Mouse (Mus musculus): ENCODE measurements around the gene Pcdh7. TPM values are rescaled to one million over a fixed set of nuclear protein-coding genes. Genes with fewer than 3 reads are reported as not detected.

Pcdh7 gene
- polyA plus RNA-seq, 1 experiment from 2014 or later, result 26.4 TPM

DNA sequence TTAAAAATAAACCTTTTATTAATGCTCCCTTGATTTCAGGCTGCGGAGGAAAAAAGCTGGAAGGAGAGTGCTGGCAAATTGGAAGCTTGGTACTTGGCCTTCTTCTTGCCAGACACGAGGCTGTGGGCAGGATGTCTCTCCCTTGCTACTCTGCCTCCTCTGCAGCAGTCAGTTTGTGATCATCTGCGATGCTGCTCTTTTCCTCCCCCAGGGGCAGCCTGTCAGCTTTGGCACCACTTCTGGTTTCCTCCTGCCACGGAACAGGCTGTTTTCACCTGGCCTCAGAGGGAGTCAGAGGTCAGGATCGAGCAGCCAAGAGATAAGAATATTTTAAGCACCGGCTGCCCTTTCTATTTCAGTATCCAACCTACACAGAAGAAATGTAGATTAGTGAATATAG lies 25.2 kb downstream of the Pcdh7 start:
- no peak overlapping the region for H3K9ac ChIP-seq (replicated peaks; ENCODE audit: low read depth, low read length)
- no peaks in the 10 kb centered on the region for H3K36me3 ChIP-seq (ENCODE audit: control insufficient read depth, insufficient read depth, low read length)
- 21% methylated on average over 6 of the region's 6 CpGs for WGBS
- H3K27me3 ChIP-seq (ENCODE audit: control insufficient read depth, insufficient read depth, low read length), result no peaks in the 10 kb centered on the region
- no peaks in the 10 kb centered on the region for H3K4me1 ChIP-seq (ENCODE audit: control insufficient read depth, insufficient read depth, low read length)
- H3K4me2 ChIP-seq (replicated peaks; ENCODE audit: low read depth, low read length), result no peak overlapping the region
- H3K27ac ChIP-seq (ENCODE audit: low read length), result no peak overlapping the region
- ATAC-seq (ENCODE audit: insufficient number of reproducible peaks, insufficient read depth, low FRiP score, low read depth), result no peak
- H3K4me3 ChIP-seq (ENCODE audit: low read depth, low read length), result no peak overlapping the region
- no peaks in the 10 kb centered on the region for H3K9me3 ChIP-seq (ENCODE audit: control insufficient read depth, low read depth, low read length)

GRCm38 (mm10) chr5:57743956-57744661 lies 26.3 kb downstream of the Pcdh7 start:
- Histone ChIP-seq H3K9ac (replicated peaks; ENCODE audit: low read depth, low read length) (no peak overlapping the region), H3K36me3 (ENCODE audit: control insufficient read depth, insufficient read depth, low read length) (no peaks in the 10 kb centered on the region), H3K4me1 (ENCODE audit: control insufficient read depth, insufficient read depth, low read length) (no peaks in the 10 kb centered on the region), H3K4me2 (replicated peaks; ENCODE audit: low read depth, low read length) (no peak overlapping the region), H3K4me3 (ENCODE audit: low read depth, low read length) (no peak overlapping the region), H3K27ac (ENCODE audit: low read length) (no peak overlapping the region), H3K27me3 (ENCODE audit: control insufficient read depth, insufficient read depth, low read length) (no peaks in the 10 kb centered on the region), H3K9me3 (ENCODE audit: control insufficient read depth, low read depth, low read length) (no peaks in the 10 kb centered on the region)
- WGBS, result 71% methylated on average over 2 of the region's 2 CpGs
- ATAC-seq (ENCODE audit: insufficient number of reproducible peaks, insufficient read depth, low FRiP score, low read depth), result no peak

DNA sequence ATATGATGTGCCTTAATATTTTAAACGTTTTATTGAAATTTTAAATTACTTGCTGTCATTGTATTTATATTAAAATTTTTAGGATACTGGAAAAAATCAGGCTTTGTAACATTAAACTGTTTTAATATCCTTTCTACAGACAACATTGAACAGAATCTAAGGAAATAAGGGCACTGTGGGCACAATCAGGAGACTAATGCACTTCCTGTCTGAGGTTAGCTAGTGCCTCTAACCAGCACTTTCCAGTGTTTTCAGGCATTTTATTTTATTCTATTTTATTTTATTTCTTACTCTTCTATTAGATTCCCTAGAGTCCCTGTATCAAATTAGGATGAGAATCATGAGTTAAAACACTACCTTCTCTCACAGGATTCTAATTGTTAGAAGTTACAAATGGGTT lies 28.1 kb downstream of the Pcdh7 start:
- Histone ChIP-seq H3K27ac (ENCODE audit: low read length) (no peak overlapping the region), H3K4me2 (replicated peaks; ENCODE audit: low read depth, low read length) (no peak overlapping the region), H3K36me3 (ENCODE audit: control insufficient read depth, insufficient read depth, low read length) (no peaks in the 10 kb centered on the region), H3K4me3 (ENCODE audit: low read depth, low read length) (no peak overlapping the region), H3K27me3 (ENCODE audit: control insufficient read depth, insufficient read depth, low read length) (no peaks in the 10 kb centered on the region), H3K4me1 (ENCODE audit: control insufficient read depth, insufficient read depth, low read length) (no peaks in the 10 kb centered on the region), H3K9ac (replicated peaks; ENCODE audit: low read depth, low read length) (no peak overlapping the region), H3K9me3 (ENCODE audit: control insufficient read depth, low read depth, low read length) (no peaks in the 10 kb centered on the region)
- 59% methylated on average over 1 of the region's 1 CpGs for WGBS
- ATAC-seq (ENCODE audit: insufficient number of reproducible peaks, insufficient read depth, low FRiP score, low read depth), result no peak

DNA sequence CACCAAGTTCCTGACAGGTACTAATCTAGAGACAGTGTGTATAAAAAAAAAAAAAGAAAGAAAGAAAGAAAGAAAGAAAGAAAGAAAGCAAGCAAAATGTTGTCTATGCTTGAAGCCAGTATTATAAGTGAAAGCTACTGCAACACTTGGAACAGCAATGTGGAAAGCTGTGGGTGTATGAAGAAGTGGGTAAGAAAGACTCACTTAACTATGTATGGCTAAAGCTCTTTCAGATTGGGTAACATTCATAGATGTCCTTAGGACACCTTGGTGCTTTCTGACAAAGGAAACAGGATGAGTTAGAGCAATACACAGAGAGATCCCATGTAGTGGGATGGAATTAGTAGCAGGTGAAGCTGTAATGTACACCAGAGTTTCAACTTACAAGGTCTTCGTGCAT lies 32.6 kb downstream of the Pcdh7 start:
- Histone ChIP-seq H3K36me3 (ENCODE audit: control insufficient read depth, insufficient read depth, low read length) (no peaks in the 10 kb centered on the region), H3K27me3 (ENCODE audit: control insufficient read depth, insufficient read depth, low read length) (no peaks in the 10 kb centered on the region), H3K27ac (ENCODE audit: low read length) (no peak overlapping the region), H3K4me1 (ENCODE audit: control insufficient read depth, insufficient read depth, low read length) (no peaks in the 10 kb centered on the region), H3K9me3 (ENCODE audit: control insufficient read depth, low read depth, low read length) (no peaks in the 10 kb centered on the region), H3K4me3 (ENCODE audit: low read depth, low read length) (no peak overlapping the region), H3K4me2 (replicated peaks; ENCODE audit: low read depth, low read length) (no peak overlapping the region), H3K9ac (replicated peaks; ENCODE audit: low read depth, low read length) (no peak overlapping the region)
- WGBS, result 85% methylated on average over 1 of the region's 1 CpGs
- no peak for ATAC-seq (ENCODE audit: insufficient number of reproducible peaks, insufficient read depth, low FRiP score, low read depth)

- Histone ChIP-seq H3K27me3 (ENCODE audit: control insufficient read depth, insufficient read depth, low read length) (no peaks in the 10 kb centered on the region), H3K27ac (ENCODE audit: low read length) (no peak overlapping the region), H3K9me3 (ENCODE audit: control insufficient read depth, low read depth, low read length) (no peaks in the 10 kb centered on the region), H3K9ac (replicated peaks; ENCODE audit: low read depth, low read length) (no peak overlapping the region), H3K4me2 (replicated peaks; ENCODE audit: low read depth, low read length) (no peak overlapping the region), H3K36me3 (ENCODE audit: control insufficient read depth, insufficient read depth, low read length) (no peaks in the 10 kb centered on the region), H3K4me3 (ENCODE audit: low read depth, low read length) (no peak overlapping the region), H3K4me1 (ENCODE audit: control insufficient read depth, insufficient read depth, low read length) (peaks cover 5% of the 10 kb centered on the region; the same call in 1 of the 2 replicates)
- ATAC-seq (ENCODE audit: insufficient number of reproducible peaks, insufficient read depth, low FRiP score, low read depth), result no peak
- WGBS, result 8% methylated on average over 1 of the region's 1 CpGs
Observed at GRCm38 (mm10) chr5:57755791-57756190, 38.0 kb downstream of the Pcdh7 start.

GRCm38 (mm10) chr5:57756726-57757424 lies 39.1 kb downstream of the Pcdh7 start:
- 37% methylated on average over 4 of the region's 4 CpGs for WGBS
- Histone ChIP-seq H3K36me3 (ENCODE audit: control insufficient read depth, insufficient read depth, low read length) (no peaks in the 10 kb centered on the region), H3K27me3 (ENCODE audit: control insufficient read depth, insufficient read depth, low read length) (no peaks in the 10 kb centered on the region), H3K4me2 (replicated peaks; ENCODE audit: low read depth, low read length) (no peak overlapping the region), H3K9me3 (ENCODE audit: control insufficient read depth, low read depth, low read length) (no peaks in the 10 kb centered on the region), H3K4me1 (ENCODE audit: control insufficient read depth, insufficient read depth, low read length) (peaks cover 5% of the 10 kb centered on the region; the same call in 1 of the 2 replicates), H3K27ac (ENCODE audit: low read length) (no peak overlapping the region), H3K9ac (replicated peaks; ENCODE audit: low read depth, low read length) (no peak overlapping the region), H3K4me3 (ENCODE audit: low read depth, low read length) (no peak overlapping the region)
- no peak for ATAC-seq (ENCODE audit: insufficient number of reproducible peaks, insufficient read depth, low FRiP score, low read depth)

GRCm38 (mm10) chr5:57757436-57757898 lies 39.7 kb downstream of the Pcdh7 start:
- peaks cover 5% of the 10 kb centered on the region; the same call in 1 of the 2 replicates for H3K4me1 ChIP-seq (ENCODE audit: control insufficient read depth, insufficient read depth, low read length)
- H3K27ac ChIP-seq (ENCODE audit: low read length), result no peak overlapping the region
- H3K9ac ChIP-seq (replicated peaks; ENCODE audit: low read depth, low read length), result no peak overlapping the region
- no peaks in the 10 kb centered on the region for H3K27me3 ChIP-seq (ENCODE audit: control insufficient read depth, insufficient read depth, low read length)
- no peak for ATAC-seq (ENCODE audit: insufficient number of reproducible peaks, insufficient read depth, low FRiP score, low read depth)
- no peak overlapping the region for H3K4me2 ChIP-seq (replicated peaks; ENCODE audit: low read depth, low read length)
- no peak overlapping the region for H3K4me3 ChIP-seq (ENCODE audit: low read depth, low read length)
- WGBS, result 32% methylated on average over 4 of the region's 4 CpGs
- H3K36me3 ChIP-seq (ENCODE audit: control insufficient read depth, insufficient read depth, low read length), result no peaks in the 10 kb centered on the region
- H3K9me3 ChIP-seq (ENCODE audit: control insufficient read depth, low read depth, low read length), result no peaks in the 10 kb centered on the region

GRCm38 (mm10) chr5:57758968-57759367 lies 41.2 kb downstream of the Pcdh7 start:
- Histone ChIP-seq H3K4me2 (replicated peaks; ENCODE audit: low read depth, low read length) (no peak overlapping the region), H3K4me1 (ENCODE audit: control insufficient read depth, insufficient read depth, low read length) (peaks cover 5% of the 10 kb centered on the region; the same call in 1 of the 2 replicates), H3K27ac (ENCODE audit: low read length) (no peak overlapping the region), H3K9me3 (ENCODE audit: control insufficient read depth, low read depth, low read length) (no peaks in the 10 kb centered on the region), H3K4me3 (ENCODE audit: low read depth, low read length) (no peak overlapping the region), H3K36me3 (ENCODE audit: control insufficient read depth, insufficient read depth, low read length) (no peaks in the 10 kb centered on the region), H3K27me3 (ENCODE audit: control insufficient read depth, insufficient read depth, low read length) (no peaks in the 10 kb centered on the region), H3K9ac (replicated peaks; ENCODE audit: low read depth, low read length) (no peak overlapping the region)
- ATAC-seq (ENCODE audit: insufficient number of reproducible peaks, insufficient read depth, low FRiP score, low read depth), result no peak

Data from stomach, embryonic 14.5 days (tissue).